Comparison of ENCODE assay signal across 9 mouse cellular contexts in genomic region chr17:32452482-32452881, GRCm38 (mm10). TPM values are rescaled to one million over a fixed set of nuclear protein-coding genes. Genes with fewer than 3 reads are reported as not detected.
A peak's percentile ranks its signal among the peaks of the same experiment; 100 is the strongest.
DNase-seq lines count a peak whose midpoint lies in the region; ATAC-seq lines count a peak whose summit lies in the region.
"Had no signal": no experiment of that assay in that cellular context is flagged by ENCODE, and none has a peak within 500 bp of the region (broad histone marks: within the 10 kb centered on the region; RNA-seq: fewer than 3 reads in every experiment).

Cyp4f39 (plus strand) TSS chr17:32452723.

- no peaks in the 10 kb centered on the region for H3K9me3 ChIP-seq in heart, embryonic 10.5 days
- no peaks in the 10 kb centered on the region for H3K9me3 ChIP-seq in limb, embryonic 11.5 days (ENCODE audit: control insufficient read depth, low read length)
- no peaks in the 10 kb centered on the region for H3K9me3 ChIP-seq in midbrain, embryonic 13.5 days

- peaks cover 33% of the 10 kb centered on the region for H3K27me3 ChIP-seq in heart, embryonic 10.5 days (ENCODE audit: insufficient read depth, poor library complexity, severe bottlenecking)
- H3K27me3 ChIP-seq in limb, embryonic 11.5 days (ENCODE audit: control insufficient read depth, insufficient read depth, low read length): peaks cover 3% of the 10 kb centered on the region; the same call in 1 of the 2 replicates
- peaks cover 15% of the 10 kb centered on the region; the same call in 1 of the 2 replicates for H3K27me3 ChIP-seq in midbrain, embryonic 13.5 days

- peak within 1 kb of the TSS; percentile 53 for H3K4me2 ChIP-seq in limb, embryonic 11.5 days (ENCODE audit: low read depth, severe bottlenecking)
- H3K4me2 ChIP-seq in midbrain, embryonic 13.5 days (replicated peaks): peak within 1 kb of the TSS; percentile 64

- H3K4me3 ChIP-seq in heart, embryonic 10.5 days: peak within 1 kb of the TSS; percentile 49
- peak within 1 kb of the TSS; percentile 20; the same call in 1 of the 2 replicates for H3K4me3 ChIP-seq in limb, embryonic 11.5 days (ENCODE audit: low read depth, low read length)
- H3K4me3 ChIP-seq in midbrain, embryonic 13.5 days (replicated peaks): peak within 1 kb of the TSS; percentile 37

- ATAC-seq in limb, embryonic 11.5 days (ENCODE audit: insufficient number of reproducible peaks, low FRiP score, low TSS enrichment, low read depth): 0 out of 2 replicates have a peak, but pooled peaks have one; percentile 62
- peak; percentile 34; the same call in 1 of the 2 replicates for ATAC-seq in midbrain, embryonic 13.5 days

- DNase-seq in heart, embryonic 10.5 days (ENCODE audit: low spot score): peak; percentile 78
- DNase-seq in heart, adult 11 months: no peak
- DNase-seq in c-Kit-negative CD71-positive TER-119-positive erythroid progenitor cells, embryonic 14.5 days (ENCODE audit: low read depth, low spot score): peak; percentile 29
- DNase-seq in gastrocnemius, postnatal 14 days: peak; percentile 29
- DNase-seq in limb, embryonic 11.5 days (ENCODE audit: low spot score): peak; percentile 68
- DNase-seq in thymus, postnatal 36 days: peak; percentile 33 to 54
- no peak for DNase-seq in right cerebral cortex, postnatal 10 days (ENCODE audit: low spot score in 2 of 2)

- H3K9ac ChIP-seq in limb, embryonic 11.5 days (ENCODE audit: low read length): 0 out of 2 replicates have a peak within 1 kb of the TSS, but pooled peaks have one; percentile 22
- H3K9ac ChIP-seq in midbrain, embryonic 13.5 days (replicated peaks): peak within 1 kb of the TSS; percentile 56

- no peaks in the 10 kb centered on the region for H3K36me3 ChIP-seq in heart, embryonic 10.5 days
- no peaks in the 10 kb centered on the region for H3K36me3 ChIP-seq in limb, embryonic 11.5 days (ENCODE audit: control insufficient read depth, insufficient read depth, low read length)
- no peaks in the 10 kb centered on the region for H3K36me3 ChIP-seq in midbrain, embryonic 13.5 days
- H3K36me3 ChIP-seq: G1E had no signal

- H3K4me1 ChIP-seq in heart, embryonic 10.5 days: peaks cover 8% of the 10 kb centered on the region; the same call in 1 of the 2 replicates
- H3K4me1 ChIP-seq in limb, embryonic 11.5 days (ENCODE audit: control insufficient read depth, insufficient read depth, low read length): no peaks in the 10 kb centered on the region
- H3K4me1 ChIP-seq in midbrain, embryonic 13.5 days (replicated peaks): peaks cover 10% of the 10 kb centered on the region

- WGBS in heart, embryonic 10.5 days: 2% methylated on average over 19 of the region's 19 CpGs
- 1% methylated on average over 19 of the region's 19 CpGs for WGBS in limb, embryonic 11.5 days
- 1% methylated on average over 19 of the region's 19 CpGs for WGBS in midbrain, embryonic 13.5 days

- intact Hi-C loops in gastrocnemius, postnatal 14 days (cut with DNase I; ENCODE audit: low total_unique reads): no loop called here

- H3K27ac ChIP-seq in heart, embryonic 10.5 days: no peak within 1 kb of the TSS
- H3K27ac ChIP-seq in limb, embryonic 11.5 days (replicated peaks; ENCODE audit: low read depth, low read length): no peak within 1 kb of the TSS
- no peak within 1 kb of the TSS for H3K27ac ChIP-seq in midbrain, embryonic 13.5 days

RNA-seq across cellular contexts. Expression of gene Cyp4f39, which starts in this region (rescaled TPM):
- polyA plus RNA-seq in heart, embryonic 10.5 days (2016; fragmentation: Nextera tagmentation; extraction: Ambion mirVana): 0.37 TPM in 1 of 2 replicates, not detected in the other
- under 1 TPM in 1 of 2 experiments, not detected in 1; 0.82 TPM for total RNA-seq in gastrocnemius, postnatal 14 days (2021)
- not detected in 2 replicates for polyA plus RNA-seq in limb, embryonic 11.5 days (2014; fragmentation: Nextera tagmentation; extraction: Ambion mirVana)
- 1.2 TPM in 2 replicates for polyA plus RNA-seq in midbrain, embryonic 13.5 days (2015; fragmentation: Nextera tagmentation; extraction: Ambion mirVana)
- polyA plus RNA-seq: G1E had no signal

Comparison
In these comparisons a context has a peak if more than half of its experiments do, and no peak if none do; other contexts are left out.
1. Peak in DNase-seq and H3K4me3 ChIP-seq in heart, embryonic 10.5 days; RNA of the gene not detected or under 1 TPM.
2. Peak in DNase-seq in gastrocnemius, postnatal 14 days; RNA of the gene not detected or under 1 TPM.
3. Peak in DNase-seq, ATAC-seq, H3K4me3 ChIP-seq, H3K9ac ChIP-seq and H3K4me2 ChIP-seq in limb, embryonic 11.5 days; RNA of the gene not detected or under 1 TPM.
4. DNase-seq: peak in c-Kit-negative CD71-positive TER-119-positive erythroid progenitor cells, embryonic 14.5 days (single experiment) and thymus, postnatal 36 days (2 of 2); none in heart, adult 11 months (single experiment) and right cerebral cortex, postnatal 10 days (0 of 2).
5. Peak in every context shown above with its lines, with median percentiles within 50 percentile points of each other: H3K4me3 ChIP-seq.